Mouse (Mus musculus): ENCODE data around the gene Rab3il1.

DNA sequence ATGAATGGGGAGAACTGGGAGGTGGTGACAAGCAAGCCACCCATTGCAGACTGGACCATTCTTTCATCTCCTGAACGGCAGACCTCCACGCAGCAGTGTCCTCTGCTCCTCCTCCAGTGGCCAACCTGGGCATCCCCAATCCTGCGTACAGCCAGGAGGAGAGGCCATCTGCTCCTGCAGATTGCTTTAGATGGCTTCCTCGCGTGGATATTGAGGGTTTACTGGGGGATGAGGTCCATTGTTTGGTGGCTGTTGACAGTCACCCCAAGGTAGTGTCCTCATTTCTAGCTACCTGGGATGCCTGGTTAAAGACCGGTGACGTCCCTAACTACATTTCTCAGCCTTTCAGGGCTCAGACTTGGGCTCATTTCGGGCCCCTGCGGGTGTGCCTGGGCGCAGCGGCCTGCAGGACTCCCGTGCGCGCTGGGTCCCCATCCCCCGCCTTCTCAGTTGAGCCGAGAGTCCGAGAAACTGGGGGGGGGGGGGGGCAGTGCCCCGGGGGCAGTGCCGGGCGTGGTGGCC is 39.5 kb downstream of the Rab3il1 start:
- TF ChIP-seq CTCF (IDR thresholded peaks at IDR 0.05; ENCODE audit: low read depth, low read length) = no peak
- TF ChIP-seq POLR2A (IDR thresholded peaks at IDR 0.05; ENCODE audit: insufficient read depth, low read length) = no peak

Data from ES-Bruce4 (cell line).